In the genomic region with DNA sequence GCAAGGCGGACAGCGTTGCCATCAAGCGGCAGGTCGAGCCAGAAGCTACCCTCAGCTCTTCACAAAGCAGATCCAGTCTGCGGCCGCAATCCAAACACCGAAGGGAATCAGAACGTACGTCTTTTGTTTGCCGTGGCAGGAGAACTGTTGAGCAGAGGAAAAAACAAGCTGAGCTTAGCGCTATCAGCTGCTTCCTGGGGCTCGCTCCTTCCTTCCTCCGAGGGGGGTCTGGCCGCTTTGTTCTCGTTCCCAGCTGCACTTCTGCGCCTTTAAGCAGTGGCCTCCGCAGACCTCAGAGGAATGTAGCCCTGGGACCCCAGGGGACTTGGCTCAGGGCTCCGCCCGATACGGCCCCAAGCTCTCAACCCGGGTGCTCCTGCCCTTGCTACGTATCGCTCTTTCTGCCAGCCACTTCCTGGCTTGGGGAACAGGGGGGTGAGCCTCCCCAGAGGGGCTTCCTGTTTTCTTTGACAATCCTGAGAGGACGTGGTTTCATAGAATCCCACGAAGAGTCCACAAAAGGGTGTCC, we compare ENCODE assay signal across 8 mouse cellular contexts. TPM values are rescaled to one million over a fixed set of nuclear protein-coding genes. Genes with fewer than 3 reads are reported as not detected.
DNase-seq lines count a peak whose midpoint lies in the region; ATAC-seq and TF ChIP-seq lines count a peak whose summit lies in the region.

No protein-coding gene starts in this region.

- peak; percentile 31 for TF ChIP-seq CTCF in gastrocnemius, adult 2 months (IDR thresholded peaks at IDR 0.05)
- TF ChIP-seq CTCF in heart, adult 2 months (IDR thresholded peaks at IDR 0.05) = 0 out of 2 replicates have a peak, but pooled peaks have one; percentile 30

- no peaks in the 10 kb centered on the region for H3K27me3 ChIP-seq in heart, adult 2 months (ENCODE audit: control insufficient read depth, insufficient read depth, low read length)
- peaks cover 50% of the 10 kb centered on the region for H3K27me3 ChIP-seq in liver, embryonic 12.5 days (replicated peaks)
- no peaks in the 10 kb centered on the region for H3K27me3 ChIP-seq in stomach, embryonic 14.5 days (ENCODE audit: control insufficient read depth, insufficient read depth, low read length)

- TF ChIP-seq POLR2A in heart, adult 2 months (IDR thresholded peaks at IDR 0.05; ENCODE audit: insufficient read depth, low read depth, low read length) = peak; percentile 70

- peaks cover 8% of the 10 kb centered on the region for H3K4me1 ChIP-seq in heart, adult 2 months (ENCODE audit: control insufficient read depth, insufficient read depth, low read length)
- peaks cover 28% of the 10 kb centered on the region for H3K4me1 ChIP-seq in liver, embryonic 12.5 days
- peaks cover 25% of the 10 kb centered on the region for H3K4me1 ChIP-seq in stomach, embryonic 14.5 days (ENCODE audit: control insufficient read depth, insufficient read depth, low read length)

- no peaks in the 10 kb centered on the region for H3K36me3 ChIP-seq in heart, adult 2 months (ENCODE audit: control insufficient read depth, insufficient read depth, low read length)
- no peaks in the 10 kb centered on the region for H3K36me3 ChIP-seq in liver, embryonic 12.5 days
- no peaks in the 10 kb centered on the region for H3K36me3 ChIP-seq in stomach, embryonic 14.5 days (ENCODE audit: control insufficient read depth, insufficient read depth, low read length)

- TF ChIP-seq EP300 in heart, adult 2 months (IDR thresholded peaks at IDR 0.05; ENCODE audit: insufficient read depth, low read depth, low read length) = peak; percentile 56; the same call in 1 of the 2 replicates

- H3K9ac ChIP-seq in heart, adult 2 months (ENCODE audit: low read depth, low read length) = peak overlapping the region; percentile 74
- H3K9ac ChIP-seq in liver, embryonic 12.5 days = peak overlapping the region; percentile 34
- H3K9ac ChIP-seq in stomach, embryonic 14.5 days (replicated peaks; ENCODE audit: low read depth, low read length) = peak overlapping the region; percentile 45

- H3K27ac ChIP-seq in gastrocnemius, adult 2 months = peak overlapping the region; percentile 82
- H3K27ac ChIP-seq in heart, adult 2 months = peak overlapping the region; percentile 81
- H3K27ac ChIP-seq in liver, embryonic 12.5 days = peak overlapping the region; percentile 65; the same call in 1 of the 2 replicates
- H3K27ac ChIP-seq in stomach, embryonic 14.5 days (ENCODE audit: low read length) = peak overlapping the region; percentile 86

- H3K79me2 ChIP-seq in heart, adult 2 months (replicated peaks; ENCODE audit: control insufficient read depth, insufficient read depth, low read length) = no peaks in the 10 kb centered on the region

- WGBS in heart, adult 2 months = under 1% methylated on average over 25 of the region's 25 CpGs
- WGBS in liver, embryonic 12.5 days (ENCODE audit: insufficient replicate concordance) = under 1% methylated on average over 25 of the region's 25 CpGs
- WGBS in stomach, embryonic 14.5 days = under 1% methylated on average over 25 of the region's 25 CpGs

- H3K9me3 ChIP-seq in liver, embryonic 12.5 days (replicated peaks) = no peaks in the 10 kb centered on the region
- no peaks in the 10 kb centered on the region for H3K9me3 ChIP-seq in stomach, embryonic 14.5 days (ENCODE audit: control insufficient read depth, low read depth, low read length)

- H3K4me3 ChIP-seq in gastrocnemius, adult 2 months = peak overlapping the region; percentile 83
- H3K4me3 ChIP-seq in heart, adult 2 months = peak overlapping the region; percentile 62
- peak overlapping the region; percentile 47 for H3K4me3 ChIP-seq in liver, embryonic 12.5 days
- H3K4me3 ChIP-seq in stomach, embryonic 14.5 days (ENCODE audit: low read depth, low read length) = peak overlapping the region; percentile 40

- peak; percentile 68 for DNase-seq in gastrocnemius, adult 2 months
- DNase-seq in gastrocnemius, adult 18-20 months (ENCODE audit: low spot score) = no peak
- peak; percentile 74 for DNase-seq in embryo, embryonic 10.5 days (ENCODE audit: low spot score)
- DNase-seq in heart, adult 2 months = peak; percentile 80 to 83
- peak; percentile 70 for DNase-seq in kidney, adult 11 months

- intact Hi-C loops in gastrocnemius, adult 2 months (cut with DNase I) = no loop called here
- intact Hi-C loops in heart, adult 2 months (cut with DNase I) = loop anchor here (2.0 to 5.0 kb wide), 3 partner anchors 41 to 86 kb away; partner anchors contain the start of gene Rnf7

- ATAC-seq in liver, embryonic 12.5 days = peak; percentile 61
- ATAC-seq in monocyte, adult 5-6 weeks (replicated peaks; ENCODE audit: insufficient number of reproducible peaks, low FRiP score, low TSS enrichment, poor library complexity, severe bottlenecking) = peak; percentile 77
- ATAC-seq in stomach, embryonic 14.5 days (ENCODE audit: insufficient number of reproducible peaks, insufficient read depth, low FRiP score, low read depth) = peak; percentile 57

- H3K4me2 ChIP-seq in liver, embryonic 12.5 days = peak overlapping the region; percentile 72
- peak overlapping the region; percentile 78 for H3K4me2 ChIP-seq in stomach, embryonic 14.5 days (replicated peaks; ENCODE audit: low read depth, low read length)

RNA-seq across cellular contexts. Expression of gene Rnf7, which starts 40.6 kb away (rescaled TPM):
- 10 to 100 TPM; 67.3 to 80.3 TPM for total RNA-seq in gastrocnemius, adult 2 months (2021)
- total RNA-seq in gastrocnemius, adult 18-20 months (2021) = 10 to 100 TPM; 63.8 to 71.8 TPM
- total RNA-seq in heart, adult 2 months (2021) = 10 to 100 TPM; 75.8 to 84.5 TPM
- 195 and 197 TPM in 2 replicates for polyA plus RNA-seq in heart, adult 2 months (2012; rRNA removed)
- polyA plus RNA-seq in liver, embryonic 12.5 days (2016; fragmentation: Nextera tagmentation; extraction: Ambion mirVana) = 104 and 110 TPM in 2 replicates
- 49.1 to 62.7 TPM (median 62.4 TPM) in 3 replicates for total RNA-seq in monocyte, adult 5-6 weeks (2017)
- polyA plus RNA-seq in stomach, embryonic 14.5 days (2014; fragmentation: Nextera tagmentation; extraction: Ambion mirVana) = 250 and 254 TPM in 2 replicates
